Mouse (Mus musculus) intestine, embryonic 14.5 days (tissue): ENCODE measurements around the gene Col4a3bp. TPM values are rescaled to one million over a fixed set of nuclear protein-coding genes. Genes with fewer than 3 reads are reported as not detected.
A peak's percentile ranks its signal among the peaks of the same experiment; 100 is the strongest.

Experiments
- ATAC-seq: fragments of 200-750 bp; cut with Nextera tagmentation; replicated peaks from 2 replicates; pipeline ENCODE4 v1.8.0; 2017; ENCODE audit warnings: low read depth, moderate number of reproducible peaks, moderate TSS enrichment, moderate library complexity; ENCODE audit not compliant: low FRiP score, low TSS enrichment
- DNase-seq: peaks from one replicate; pipeline ENCODE4 v3.0.0-alpha.2; 2018; ENCODE audit warnings: low spot score
- H3K27ac ChIP-seq: fragments of 300-500 bp; sonication (generic); 2 replicates; pipeline ENCODE4 v1.5.1; 2014; ENCODE audit warnings: low read depth, mild to moderate bottlenecking, control low read depth
- H3K27me3 ChIP-seq: fragments of 300-500 bp; sonication (generic); replicated peaks from 2 replicates; pipeline ENCODE4 v1.6.1; 2014; ENCODE audit warnings: low read length, control low read depth; ENCODE audit not compliant: control insufficient read depth, insufficient read depth
- H3K36me3 ChIP-seq: fragments of 300-500 bp; sonication (generic); 2 replicates; pipeline ENCODE4 v1.6.1; 2014; ENCODE audit warnings: low read length, control low read depth; ENCODE audit not compliant: control insufficient read depth, insufficient read depth
- H3K4me1 ChIP-seq: fragments of 300-500 bp; sonication (generic); replicated peaks from 2 replicates; pipeline ENCODE4 v1.6.1; 2014; ENCODE audit warnings: low read length, control low read depth, mixed read lengths; ENCODE audit not compliant: control insufficient read depth, insufficient read depth
- H3K4me2 ChIP-seq: fragments of 300-500 bp; sonication (generic); 2 replicates; pipeline ENCODE4 v1.6.1; 2014; ENCODE audit warnings: low read length
- H3K4me3 ChIP-seq: fragments of 300-500 bp; sonication (generic); 2 replicates; pipeline ENCODE4 v1.5.1; 2014; ENCODE audit warnings: low read depth, low read length, control low read depth, mixed read lengths
- H3K9ac ChIP-seq: fragments of 300-500 bp; sonication (generic); 2 replicates; pipeline ENCODE4 v1.6.1; 2014; ENCODE audit warnings: mild to moderate bottlenecking, low read length
- H3K9me3 ChIP-seq: fragments of 300-500 bp; sonication (generic); 2 replicates; pipeline ENCODE4 v1.6.1; 2016; ENCODE audit warnings: low read length, control low read depth; ENCODE audit not compliant: control insufficient read depth
- WGBS: fragments of 180-500 bp; shearing (Covaris S2); extraction: QIAGEN DNeasy Blood & Tissue Kit; methylation state at CpG from one replicate; pipeline ENCODE4 v1.1.7; 2014; 5-methylcytosine and 5-hydroxymethylcytosine counted together
- polyA plus RNA-seq: library from polyadenylated mRNA; unstranded; fragments of >200 nt; fragmentation: Nextera tagmentation; extraction: Ambion mirVana; gene quantifications from 2 replicates; pipeline ENCODE4 v1.2.1, GENCODE M21; 2014

Gene Col4a3bp
- polyA plus RNA-seq, 1 experiment from 2014 or later: 12.6 TPM

DNA sequence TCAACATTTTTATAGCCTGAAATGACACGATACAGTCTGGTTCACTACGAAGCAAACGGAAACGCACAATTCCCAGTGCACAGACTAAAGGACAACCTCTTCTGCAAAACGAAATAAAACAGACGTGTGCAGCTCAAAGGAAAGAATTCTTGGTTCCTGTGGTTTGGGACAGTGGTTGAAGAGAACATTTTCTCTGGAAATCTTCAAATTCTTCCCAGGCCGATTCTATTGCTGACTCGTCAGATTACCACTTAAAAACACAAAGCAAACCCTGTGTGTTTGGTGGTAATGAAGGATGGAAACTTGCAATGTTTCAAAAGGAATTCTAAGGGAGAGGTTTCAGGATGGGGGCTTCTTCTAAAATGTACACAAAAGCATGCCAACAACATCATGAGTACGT is 12.4 kb upstream of the Col4a3bp start:
- H3K9ac ChIP-seq: no peak overlapping the region
- WGBS: 87% methylated on average over 9 of the region's 9 CpGs
- no peak overlapping the region for H3K27ac ChIP-seq
- H3K27me3 ChIP-seq: no peaks in the 10 kb centered on the region
- H3K36me3 ChIP-seq: no peaks in the 10 kb centered on the region
- ATAC-seq: no peak
- peaks cover 3% of the 10 kb centered on the region; the same call in 1 of the 2 replicates for H3K4me1 ChIP-seq
- H3K4me2 ChIP-seq: no peak overlapping the region
- DNase-seq: no peak
- H3K9me3 ChIP-seq: no peaks in the 10 kb centered on the region
- H3K4me3 ChIP-seq: no peak overlapping the region

DNA sequence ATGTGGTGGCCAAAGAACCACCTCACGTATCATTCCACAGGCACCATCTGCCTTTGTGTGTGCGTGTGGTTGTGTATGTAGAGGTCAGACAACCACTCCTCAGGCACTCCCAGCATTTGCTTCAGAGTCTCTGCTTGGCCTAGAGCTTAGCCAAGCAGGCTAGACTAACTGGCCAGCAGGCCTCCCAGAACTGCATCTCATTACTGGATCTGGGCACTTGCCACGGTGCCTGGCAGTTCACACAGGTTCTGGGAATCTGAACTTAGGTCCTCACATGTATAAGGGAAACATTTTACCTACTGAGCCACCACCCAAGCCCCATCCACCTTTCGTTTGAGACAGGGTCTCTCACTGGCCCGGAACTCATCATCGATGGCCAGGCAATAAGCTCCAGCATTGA is 10.2 kb upstream of the Col4a3bp start:
- no peaks in the 10 kb centered on the region for H3K9me3 ChIP-seq
- no peaks in the 10 kb centered on the region for H3K27me3 ChIP-seq
- no peak overlapping the region for H3K4me3 ChIP-seq
- no peak overlapping the region for H3K4me2 ChIP-seq
- H3K36me3 ChIP-seq: no peaks in the 10 kb centered on the region
- H3K9ac ChIP-seq: no peak overlapping the region
- DNase-seq (no peak), ATAC-seq (no peak)
- WGBS: 90% methylated on average over 6 of the region's 6 CpGs
- peaks cover 3% of the 10 kb centered on the region; the same call in 1 of the 2 replicates for H3K4me1 ChIP-seq
- H3K27ac ChIP-seq: no peak overlapping the region

DNA sequence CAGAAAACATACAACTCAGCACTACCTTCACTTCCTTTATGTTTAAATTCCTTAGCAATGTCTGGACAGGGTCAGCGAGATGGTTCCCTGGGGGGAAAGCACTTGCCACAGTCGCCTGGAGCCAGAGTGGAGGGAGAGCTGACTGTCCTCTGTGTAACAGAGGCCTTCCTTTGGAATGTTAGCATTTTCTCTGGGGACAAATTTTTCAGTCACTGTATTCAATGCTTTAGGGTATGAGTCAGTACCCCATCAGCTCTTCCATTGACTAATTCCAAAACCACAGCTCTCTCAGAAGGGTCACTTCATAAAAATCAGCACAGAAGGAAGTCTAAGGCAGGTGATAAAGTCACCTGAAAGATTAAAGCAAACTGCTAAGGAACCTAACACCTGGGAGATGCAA is 8.7 kb upstream of the Col4a3bp start:
- Histone ChIP-seq H3K4me2 (no peak overlapping the region), H3K36me3 (no peaks in the 10 kb centered on the region), H3K27ac (no peak overlapping the region), H3K27me3 (no peaks in the 10 kb centered on the region), H3K9ac (no peak overlapping the region), H3K4me3 (no peak overlapping the region), H3K4me1 (peaks cover 3% of the 10 kb centered on the region; the same call in 1 of the 2 replicates), H3K9me3 (no peaks in the 10 kb centered on the region)
- DNase-seq (no peak), ATAC-seq (no peak)
- WGBS: 63% methylated on average over 2 of the region's 2 CpGs

DNA sequence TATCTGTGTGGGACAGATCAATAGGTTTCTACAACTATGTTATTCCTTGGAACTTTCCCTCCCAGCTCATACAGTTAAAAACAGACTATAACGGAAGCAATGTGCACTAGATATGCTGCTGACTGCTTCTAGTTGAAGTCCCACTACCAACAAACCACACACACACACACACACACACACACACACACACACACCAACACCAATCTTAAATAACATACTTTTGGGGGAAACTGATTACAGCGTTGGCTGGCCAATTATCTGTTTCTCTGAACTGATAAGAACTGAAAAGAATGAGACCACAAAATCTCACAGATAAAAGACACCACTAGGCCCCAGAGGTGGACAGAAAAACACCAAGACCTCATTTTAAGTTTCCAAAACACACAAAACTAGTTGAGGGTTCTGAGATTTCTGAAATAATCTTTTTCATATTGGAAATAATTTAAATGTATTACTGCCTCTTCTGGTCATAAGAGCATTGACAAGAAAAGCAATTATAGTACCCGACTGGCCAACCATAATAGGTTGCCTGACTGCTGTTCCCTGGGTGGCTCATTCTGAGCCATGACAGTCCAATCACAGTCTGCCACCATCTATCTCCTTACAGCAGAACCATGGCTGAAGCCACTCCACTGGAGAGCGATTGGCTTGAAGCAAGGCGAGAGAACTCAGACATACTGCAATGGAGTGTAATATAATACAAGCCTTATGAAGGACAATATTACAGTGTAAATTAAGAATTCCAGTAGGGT is 5.4 kb upstream of the Col4a3bp start:
- no peak for ATAC-seq
- Histone ChIP-seq H3K27ac (no peak overlapping the region), H3K4me2 (no peak overlapping the region), H3K36me3 (no peaks in the 10 kb centered on the region), H3K4me3 (no peak overlapping the region), H3K27me3 (no peaks in the 10 kb centered on the region), H3K4me1 (peaks cover 3% of the 10 kb centered on the region; the same call in 1 of the 2 replicates), H3K9ac (no peak overlapping the region), H3K9me3 (no peaks in the 10 kb centered on the region)
- no peak for DNase-seq
- 72% methylated on average over 5 of the region's 5 CpGs for WGBS

DNA sequence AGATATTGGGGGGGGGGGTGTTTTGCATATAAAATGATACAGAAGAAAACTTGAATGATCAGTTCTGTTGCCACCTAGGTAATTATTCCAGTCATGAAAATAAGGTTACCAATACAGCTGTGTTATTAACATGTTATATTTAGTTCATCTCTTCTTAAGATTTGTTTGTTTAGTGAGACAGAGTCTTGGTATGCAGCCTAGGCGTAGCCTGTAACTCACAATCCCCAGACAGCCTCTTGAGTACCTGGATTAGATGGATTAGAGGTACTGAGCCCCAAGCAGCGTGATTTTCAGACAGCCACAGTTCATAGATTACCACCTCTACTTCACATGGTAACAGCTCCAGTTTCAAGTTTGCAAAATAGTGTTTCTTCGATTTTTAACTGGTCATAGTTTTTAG is 4.3 kb upstream of the Col4a3bp start:
- no peak overlapping the region for H3K4me3 ChIP-seq
- H3K27me3 ChIP-seq: no peaks in the 10 kb centered on the region
- H3K4me2 ChIP-seq: no peak overlapping the region
- DNase-seq: no peak
- H3K27ac ChIP-seq: no peak overlapping the region
- H3K36me3 ChIP-seq: no peaks in the 10 kb centered on the region
- H3K9ac ChIP-seq: no peak overlapping the region
- ATAC-seq: no peak
- no peaks in the 10 kb centered on the region for H3K4me1 ChIP-seq
- 65% methylated on average over 3 of the region's 3 CpGs for WGBS
- no peaks in the 10 kb centered on the region for H3K9me3 ChIP-seq

DNA sequence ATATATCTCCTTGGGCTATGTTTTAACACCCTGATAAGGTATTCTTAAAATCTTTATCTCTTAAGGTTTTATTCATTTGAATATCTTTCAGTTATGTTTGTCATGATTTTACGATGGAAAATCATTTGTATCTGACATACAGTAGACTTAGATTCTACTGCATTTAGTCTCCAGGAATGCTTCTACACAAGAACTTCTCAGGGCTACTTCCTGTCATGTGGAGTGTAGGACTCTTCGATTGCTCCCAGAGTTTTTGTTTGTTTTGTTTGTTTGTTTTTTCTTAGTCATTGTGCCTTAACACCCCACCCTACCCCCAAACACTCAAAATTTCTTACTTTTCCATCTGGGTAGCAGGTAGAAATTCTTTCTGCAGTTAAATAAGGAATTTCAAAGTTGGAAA is 1.0 kb upstream of the Col4a3bp start:
- Histone ChIP-seq H3K4me1 (peaks cover 3% of the 10 kb centered on the region; the same call in 1 of the 2 replicates), H3K9me3 (no peaks in the 10 kb centered on the region), H3K27ac (no peak overlapping the region), H3K9ac (peak overlapping the region; percentile 43; the same call in 1 of the 2 replicates), H3K4me3 (peak overlapping the region; percentile 98), H3K36me3 (no peaks in the 10 kb centered on the region), H3K4me2 (peak overlapping the region; percentile 50), H3K27me3 (no peaks in the 10 kb centered on the region)
- DNase-seq (no peak), ATAC-seq (no peak)
- 27% methylated on average over 2 of the region's 2 CpGs for WGBS

DNA sequence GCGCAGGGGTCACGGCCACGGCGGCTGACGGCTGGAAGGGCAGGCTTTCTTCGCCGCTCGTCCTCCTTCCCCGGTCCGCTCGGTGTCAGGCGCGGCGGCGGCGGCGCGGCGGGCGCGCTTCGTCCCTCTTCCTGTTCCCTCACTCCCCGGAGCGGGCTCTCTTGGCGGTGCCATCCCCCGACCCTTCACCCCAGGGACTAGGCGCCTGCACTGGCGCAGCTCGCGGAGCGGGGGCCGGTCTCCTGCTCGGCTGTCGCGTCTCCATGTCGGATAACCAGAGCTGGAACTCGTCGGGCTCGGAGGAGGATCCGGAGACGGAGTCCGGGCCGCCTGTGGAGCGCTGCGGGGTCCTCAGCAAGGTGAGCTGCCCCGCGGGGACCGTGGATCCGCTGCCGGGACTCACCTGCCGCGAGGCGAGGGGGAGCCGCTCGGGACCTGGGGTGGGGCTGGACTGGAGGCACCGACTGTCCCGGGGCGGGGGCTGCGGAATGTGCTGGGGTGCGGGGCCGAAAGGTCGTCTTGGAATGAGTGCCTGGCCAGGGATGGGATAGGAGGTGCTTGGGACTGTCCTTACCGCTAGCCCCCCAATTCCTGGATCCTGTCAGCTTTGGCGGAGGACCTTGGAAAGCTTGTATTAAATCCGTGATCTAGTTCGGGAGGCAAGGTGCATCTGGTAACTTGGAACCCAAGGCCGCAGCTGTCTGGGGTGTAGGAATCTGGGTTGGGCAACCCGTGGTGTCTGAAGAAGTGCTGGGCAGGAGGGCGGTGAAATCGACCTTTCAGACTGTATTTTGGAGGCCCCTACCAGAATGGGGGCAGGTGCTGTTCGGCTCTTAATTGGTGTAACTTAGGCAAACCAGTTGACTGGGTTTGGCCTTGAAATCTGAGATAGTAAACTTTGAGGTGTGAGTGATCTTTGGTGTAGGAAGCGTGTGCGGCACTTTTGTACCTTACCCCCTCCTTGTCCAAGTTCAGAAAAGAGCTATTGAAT is 778 bp downstream of the Col4a3bp start:
- ATAC-seq: peak; percentile 78
- under 1% methylated on average over 70 of the region's 73 CpGs for WGBS
- Histone ChIP-seq H3K27me3 (no peaks in the 10 kb centered on the region), H3K9me3 (no peaks in the 10 kb centered on the region), H3K4me2 (peak overlapping the region; percentile 80), H3K4me3 (peak overlapping the region; percentile 98), H3K27ac (peak overlapping the region; percentile 78), H3K9ac (peak overlapping the region; percentile 90), H3K4me1 (peaks cover 3% of the 10 kb centered on the region; the same call in 1 of the 2 replicates), H3K36me3 (no peaks in the 10 kb centered on the region)
- DNase-seq: no peak

DNA sequence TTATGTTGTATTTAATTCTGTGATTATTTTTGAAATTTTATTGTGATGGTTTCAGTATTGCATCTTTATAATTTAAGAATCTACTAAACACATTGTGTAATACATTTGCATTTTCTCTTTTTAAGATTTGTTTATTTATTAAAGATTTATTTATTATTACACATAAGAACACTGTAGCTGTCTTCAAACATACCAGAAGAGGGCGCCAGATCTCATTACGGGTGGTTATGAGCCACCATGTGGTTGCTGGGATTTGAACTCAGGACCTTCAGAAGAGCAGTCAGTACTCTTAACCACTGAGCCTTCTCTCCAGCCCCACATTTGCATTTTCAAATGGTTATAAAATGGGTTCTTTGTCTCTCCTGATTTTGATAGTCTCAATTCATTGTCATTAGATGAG is 2.1 kb downstream of the Col4a3bp start:
- ATAC-seq: no peak
- Histone ChIP-seq H3K9ac (no peak overlapping the region), H3K27me3 (no peaks in the 10 kb centered on the region), H3K4me1 (peaks cover 3% of the 10 kb centered on the region; the same call in 1 of the 2 replicates), H3K27ac (no peak overlapping the region), H3K4me2 (peak overlapping the region; percentile 80), H3K9me3 (no peaks in the 10 kb centered on the region), H3K4me3 (no peak overlapping the region), H3K36me3 (no peaks in the 10 kb centered on the region)
- WGBS: 70% methylated on average over 2 of the region's 2 CpGs
- no peak for DNase-seq
